Mouse (Mus musculus): ENCODE results near the gene Casc3.

GRCm38 (mm10) chr11:98794469-98795014, 10.2 kb upstream of the Casc3 start:
- TF ChIP-seq POLR2A (IDR thresholded peaks at IDR 0.05; ENCODE audit: insufficient read length, low read depth) (no peak), POLR2AphosphoS2 (IDR thresholded peaks at IDR 0.05; ENCODE audit: insufficient read length, low read depth) (no peak), TCF12 (IDR thresholded peaks at IDR 0.05; ENCODE audit: insufficient read depth, poor library complexity, severe bottlenecking) (no peak)
